Mouse (Mus musculus) lung, postnatal 0 days (tissue): Measurements from ENCODE around the gene Msantd2.

Source experiments
- CTCF ChIP-seq: IDR thresholded peaks from 2 replicates; pipeline ENCODE4 v1.5.1; 2016; ENCODE audit warnings: antibody characterized with exemption, mild to moderate bottlenecking
- EP300 ChIP-seq: IDR thresholded peaks from 2 replicates; pipeline ENCODE4 v1.6.1; 2016; ENCODE audit warnings: antibody characterized with exemption, mild to moderate bottlenecking, control low read depth

DNA sequence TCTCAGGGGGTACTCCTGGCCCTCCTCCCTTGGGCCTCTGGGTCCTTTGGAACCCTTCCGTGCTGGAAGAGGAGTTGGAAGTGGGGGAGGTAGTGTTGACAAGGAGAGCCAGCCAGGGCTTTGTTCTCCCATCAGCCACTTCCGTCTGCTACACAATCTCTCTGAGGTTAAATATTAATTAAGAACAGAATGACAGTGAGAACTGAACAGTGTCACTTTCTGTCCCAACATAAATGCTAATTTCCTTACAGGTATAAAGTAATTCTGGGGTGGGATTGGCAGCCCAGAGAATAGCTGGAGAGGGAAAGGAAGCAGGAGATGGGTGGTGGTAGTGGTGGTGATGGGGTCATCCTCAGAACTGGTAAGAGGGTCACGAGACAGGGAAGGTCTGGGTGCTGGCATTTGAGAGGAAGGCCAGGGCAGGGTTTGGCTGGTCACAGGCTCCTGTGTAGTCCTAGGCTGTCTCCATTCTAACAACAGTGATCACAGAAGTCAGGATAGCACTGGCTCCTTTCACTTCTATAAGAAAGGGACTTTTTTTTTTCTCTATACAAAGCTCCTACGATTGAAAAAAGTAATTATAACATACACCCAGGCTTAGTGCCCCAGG lies 79.6 kb downstream of the Msantd2 start:
- no peak for TF ChIP-seq CTCF
- no peak for TF ChIP-seq EP300
